Mouse (Mus musculus): Measurements from ENCODE around the gene Anapc15-ps. TPM values are rescaled to one million over a fixed set of nuclear protein-coding genes. Genes with fewer than 3 reads are reported as not detected.

The Anapc15-ps gene
- not detected for total RNA-seq (2023)

DNA sequence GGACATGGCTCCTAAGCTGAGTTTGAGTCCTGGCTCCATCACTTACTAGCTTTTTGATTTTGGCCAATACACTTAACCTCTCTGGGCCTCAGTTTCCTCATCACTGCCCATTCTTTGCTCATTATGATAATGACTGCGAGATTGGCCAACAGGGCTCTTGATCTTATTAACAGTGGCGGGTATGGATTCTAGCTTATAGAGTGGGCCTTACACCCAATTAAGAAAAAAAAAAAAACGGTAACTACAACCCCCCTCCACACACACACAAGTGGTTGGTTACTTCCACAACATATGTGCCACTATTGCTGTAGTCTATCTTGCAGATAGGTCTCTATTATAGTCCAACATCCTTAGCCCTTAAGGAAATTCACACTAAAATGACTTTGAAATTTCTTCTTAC, at the start of gene Anapc15-ps:
Anapc15-ps (minus strand) TSS at position 101 of the 400 bp plus-strand sequence.

Other genes with a start within 250 kb of the Anapc15-ps start
- gene Mrpl42, start 171.5 kb downstream of the Anapc15-ps start, total RNA-seq (2023): 10 to 100 TPM; 33.8 to 39.9 TPM
- 10 to 100 TPM; 66.7 to 74.8 TPM for gene Ube2n, start 158.3 kb downstream of the Anapc15-ps start, total RNA-seq (2023)
- gene Nudt4, start 109.3 kb downstream of the Anapc15-ps start, total RNA-seq (2023): 100 to 1,000 TPM; 196 to 210 TPM
- under 1 TPM in 1 of 2 experiments, not detected in 1; 0.24 TPM for gene Gm33543, start 169.5 kb upstream of the Anapc15-ps start, total RNA-seq (2023)